Mouse (Mus musculus) kidney, adult 2 months (tissue): ENCODE measurements around the gene Grik1.

ENCODE experiments used
- CTCF ChIP-seq: fragments of 200-500 bp; conservative IDR thresholded peaks from 2 replicates; pipeline ENCODE4 v1.5.1; 2011; ENCODE audit warnings: low read depth, mild to moderate bottlenecking, control low read depth, low read length, moderate library complexity, mixed read lengths; ENCODE audit not compliant: insufficient read depth, insufficient read length
- POLR2A ChIP-seq: fragments of 200-500 bp; IDR thresholded peaks from one replicate; pipeline ENCODE4 v1.6.1; 2011; ENCODE audit warnings: low read depth, low read length, control low read depth

DNA sequence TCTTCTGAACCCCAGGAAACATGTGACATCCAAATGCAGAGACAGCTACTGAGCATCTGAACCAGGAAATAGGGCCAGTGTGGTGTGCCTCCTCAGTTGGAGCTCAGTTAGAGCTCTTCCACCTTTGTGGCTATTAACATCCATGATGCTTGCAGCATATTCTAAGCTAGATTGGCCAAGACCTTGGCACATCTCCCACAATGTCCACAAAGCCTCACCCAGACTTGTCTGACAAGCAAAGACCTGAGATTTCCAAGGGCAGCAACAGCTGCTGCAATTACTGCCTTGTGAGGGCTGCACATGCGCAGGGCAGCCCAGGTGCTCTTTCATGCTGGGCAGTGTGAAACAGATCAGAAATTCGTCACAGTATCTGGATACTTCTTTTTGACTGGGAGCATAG, 37.4 kb downstream of the Grik1 start:
- TF ChIP-seq CTCF: no peak
- no peak for TF ChIP-seq POLR2A
